Mouse (Mus musculus) intestine, postnatal 0 days (tissue): Measurements from ENCODE around the gene Gm16223. TPM values are rescaled to one million over a fixed set of nuclear protein-coding genes. Genes with fewer than 3 reads are reported as not detected.

Experiments
- ATAC-seq: fragments of 200-750 bp; cut with Nextera tagmentation; 2 replicates; pipeline ENCODE4 v1.8.0; 2017; ENCODE audit warnings: mild to moderate bottlenecking, moderate TSS enrichment, moderate library complexity
- H3K27ac ChIP-seq: fragments of 300-500 bp; sonication (generic); 2 replicates; pipeline ENCODE4 v1.5.1; 2014; ENCODE audit warnings: mild to moderate bottlenecking, low read depth, low read length, moderate library complexity
- H3K27me3 ChIP-seq: fragments of 300-500 bp; sonication (generic); replicated peaks from 2 replicates; pipeline ENCODE4 v1.6.1; 2014; ENCODE audit warnings: low read length, mixed read lengths; ENCODE audit not compliant: control insufficient read depth, insufficient read depth
- H3K36me3 ChIP-seq: fragments of 300-500 bp; sonication (generic); 2 replicates; pipeline ENCODE4 v1.6.1; 2014; ENCODE audit warnings: mild to moderate bottlenecking, moderate library complexity; ENCODE audit not compliant: control insufficient read depth, insufficient read depth
- H3K4me1 ChIP-seq: fragments of 300-500 bp; sonication (generic); replicated peaks from 2 replicates; pipeline ENCODE4 v1.6.1; 2014; ENCODE audit warnings: antibody characterized with exemption, low read length, mixed read lengths; ENCODE audit not compliant: control insufficient read depth, insufficient read depth
- H3K4me2 ChIP-seq: fragments of 300-500 bp; sonication (generic); replicated peaks from 2 replicates; pipeline ENCODE4 v1.6.1; 2014; ENCODE audit warnings: low read depth, mild to moderate bottlenecking, moderate library complexity
- H3K4me3 ChIP-seq: fragments of 300-500 bp; sonication (generic); 2 replicates; pipeline ENCODE4 v1.5.1; 2014; ENCODE audit warnings: low read depth, low read length
- H3K9ac ChIP-seq: fragments of 300-500 bp; sonication (generic); 2 replicates; pipeline ENCODE4 v1.6.1; 2014; ENCODE audit warnings: mild to moderate bottlenecking, low read depth, low read length
- H3K9me3 ChIP-seq: fragments of 300-500 bp; sonication (generic); 2 replicates; pipeline ENCODE4 v1.6.1; 2016; ENCODE audit warnings: mixed run types; ENCODE audit not compliant: control insufficient read depth
- CTCF ChIP-seq: sonication (generic); IDR thresholded peaks from 2 replicates; pipeline ENCODE4 v1.5.1; 2016; ENCODE audit warnings: low read depth, mild to moderate bottlenecking, control low read depth, antibody characterized with exemption, moderate library complexity
- WGBS: fragments of 180-500 bp; shearing (Covaris S2); extraction: QIAGEN DNeasy Blood & Tissue Kit; methylation state at CpG from one replicate; pipeline ENCODE4 v1.1.7; 2014; 5-methylcytosine and 5-hydroxymethylcytosine counted together
- polyA plus RNA-seq: library from polyadenylated mRNA; unstranded; fragments of >200 nt; fragmentation: Nextera tagmentation; extraction: Ambion mirVana; gene quantifications from 2 replicates; pipeline ENCODE4 v1.2.1, GENCODE M21; 2015

The Gm16223 gene
- polyA plus RNA-seq: not detected in 2 replicates

DNA sequence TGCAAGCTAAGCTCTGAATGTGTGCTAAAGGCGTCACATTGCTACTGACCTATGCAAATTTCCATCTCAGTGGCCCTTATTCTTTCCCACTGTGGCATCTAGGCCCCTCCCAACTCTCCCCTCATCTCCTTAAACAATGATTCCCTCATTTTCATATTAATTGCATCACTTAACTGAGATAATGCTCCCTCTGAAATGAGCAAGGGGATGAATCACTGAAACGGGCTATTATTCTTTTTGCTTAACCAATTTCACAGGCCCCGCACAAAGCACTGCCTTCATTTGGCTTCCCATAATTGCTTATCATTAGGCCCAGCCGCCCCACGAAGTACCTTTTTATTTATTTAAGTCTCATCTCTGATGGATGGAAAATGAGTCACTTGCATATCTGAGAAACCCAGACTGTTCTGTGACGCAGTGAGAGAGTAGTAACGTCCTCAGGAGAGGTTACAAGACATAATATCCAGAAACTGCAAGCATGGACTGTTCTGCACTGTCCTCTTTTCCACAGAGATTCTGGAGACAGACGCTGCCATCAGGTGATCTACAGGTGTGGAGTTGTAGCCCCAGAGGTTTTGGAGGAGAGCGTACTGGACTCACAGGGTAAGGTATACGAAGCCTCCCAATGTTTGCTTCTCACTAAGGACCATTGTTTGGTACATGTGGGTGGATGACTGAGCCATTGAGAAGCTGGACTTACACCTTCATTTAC is at the start of gene Gm16223:
Gene Gm16223, plus strand, starts transcription at position 485 of the 712 bp plus-strand sequence.
- H3K27me3 ChIP-seq: no peaks in the 10 kb centered on the region
- H3K36me3 ChIP-seq: no peaks in the 10 kb centered on the region
- H3K9ac ChIP-seq: no peak within 1 kb of the TSS
- no peak within 1 kb of the TSS for H3K4me2 ChIP-seq
- no peak within 1 kb of the TSS for H3K27ac ChIP-seq
- no peak within 1 kb of the TSS for H3K4me3 ChIP-seq
- no peaks in the 10 kb centered on the region for H3K4me1 ChIP-seq
- WGBS: 75% methylated on average over 10 of the region's 10 CpGs
- ATAC-seq: no peak
- no peak for TF ChIP-seq CTCF
- H3K9me3 ChIP-seq: no peaks in the 10 kb centered on the region

- no peaks in the 10 kb centered on the region for H3K9me3 ChIP-seq
- H3K36me3 ChIP-seq: no peaks in the 10 kb centered on the region
- no peak for ATAC-seq
- 81% methylated on average over 3 of the region's 3 CpGs for WGBS
- H3K27me3 ChIP-seq: no peaks in the 10 kb centered on the region
- no peaks in the 10 kb centered on the region for H3K4me1 ChIP-seq
- no peak for TF ChIP-seq CTCF
- no peak overlapping the region for H3K4me3 ChIP-seq
- H3K4me2 ChIP-seq: no peak overlapping the region
- H3K9ac ChIP-seq: no peak overlapping the region
- H3K27ac ChIP-seq: no peak overlapping the region
These were observed 45.7 kb upstream of the Gm16223 start for GRCm38 (mm10) chr5:42022029-42022428.

DNA sequence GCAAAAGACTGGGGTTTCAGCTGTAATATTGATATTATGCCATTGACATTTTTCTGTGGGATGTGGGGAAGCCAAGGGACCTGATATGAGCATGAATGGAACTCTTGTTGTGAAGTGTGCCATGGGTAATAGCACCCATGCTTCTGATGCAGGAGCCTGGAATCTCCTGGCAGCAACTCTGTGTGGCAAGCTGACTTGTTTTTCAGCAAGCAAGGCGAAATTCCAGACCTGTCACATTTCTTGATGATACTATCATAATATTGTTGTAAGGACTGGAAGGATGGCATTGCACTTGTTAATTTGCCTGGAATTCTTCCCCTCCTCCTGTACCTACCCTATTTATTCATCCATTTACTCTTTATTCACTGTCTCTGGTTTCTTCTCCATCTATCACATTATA is 44.2 kb upstream of the Gm16223 start:
- Histone ChIP-seq H3K27me3 (no peaks in the 10 kb centered on the region), H3K4me3 (no peak overlapping the region), H3K4me2 (no peak overlapping the region), H3K27ac (no peak overlapping the region), H3K36me3 (no peaks in the 10 kb centered on the region), H3K4me1 (no peaks in the 10 kb centered on the region), H3K9me3 (no peaks in the 10 kb centered on the region), H3K9ac (no peak overlapping the region)
- no peak for ATAC-seq
- 54% methylated on average over 1 of the region's 1 CpGs for WGBS
- TF ChIP-seq CTCF: no peak

- H3K4me3 ChIP-seq: no peak overlapping the region
- no peaks in the 10 kb centered on the region for H3K4me1 ChIP-seq
These were observed 31.2 kb upstream of the Gm16223 start for GRCm38 (mm10) chr5:42036388-42037082.

GRCm38 (mm10) chr5:42054636-42055035 is 13.1 kb upstream of the Gm16223 start:
- no peak for TF ChIP-seq CTCF
- H3K4me1 ChIP-seq: no peaks in the 10 kb centered on the region
- no peak for ATAC-seq
- 45% methylated on average over 4 of the region's 4 CpGs for WGBS
- no peak overlapping the region for H3K27ac ChIP-seq
- H3K4me2 ChIP-seq: no peak overlapping the region
- H3K4me3 ChIP-seq: no peak overlapping the region
- H3K36me3 ChIP-seq: no peaks in the 10 kb centered on the region
- H3K27me3 ChIP-seq: no peaks in the 10 kb centered on the region
- H3K9ac ChIP-seq: no peak overlapping the region
- H3K9me3 ChIP-seq: no peaks in the 10 kb centered on the region

More at GRCm38 (mm10) chr5:42036388-42037082, 31.2 kb upstream of the Gm16223 start:
- H3K27ac ChIP-seq: no peak overlapping the region
- no peaks in the 10 kb centered on the region for H3K9me3 ChIP-seq
- no peak overlapping the region for H3K9ac ChIP-seq
- no peak for TF ChIP-seq CTCF
- H3K27me3 ChIP-seq: no peaks in the 10 kb centered on the region
- 64% methylated on average over 15 of the region's 15 CpGs for WGBS
- no peak overlapping the region for H3K4me2 ChIP-seq
- ATAC-seq: no peak
- H3K36me3 ChIP-seq: no peaks in the 10 kb centered on the region

DNA sequence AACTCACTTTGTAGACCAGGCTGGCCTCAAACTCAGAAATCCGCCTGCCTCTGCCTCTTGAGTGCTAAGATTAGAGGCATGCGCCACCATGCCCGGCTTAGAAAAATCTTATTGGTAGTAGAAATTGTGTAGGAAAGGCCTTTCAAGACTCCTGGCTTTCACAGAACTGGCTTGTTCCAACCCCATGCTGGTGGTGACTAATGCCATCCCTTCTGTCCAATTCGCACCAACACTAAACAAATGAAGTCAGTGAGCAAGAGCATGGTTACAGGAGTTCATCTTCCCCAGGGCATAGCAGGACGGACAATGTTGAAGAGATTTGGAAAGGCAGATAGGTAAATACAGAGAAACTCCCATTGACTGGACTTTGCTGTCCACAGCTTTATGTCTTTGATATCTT is 12.6 kb upstream of the Gm16223 start:
- H3K4me1 ChIP-seq: no peaks in the 10 kb centered on the region
- no peaks in the 10 kb centered on the region for H3K36me3 ChIP-seq
- H3K4me2 ChIP-seq: no peak overlapping the region
- H3K4me3 ChIP-seq: no peak overlapping the region
- 90% methylated on average over 5 of the region's 5 CpGs for WGBS
- no peaks in the 10 kb centered on the region for H3K27me3 ChIP-seq
- no peak overlapping the region for H3K9ac ChIP-seq
- no peak overlapping the region for H3K27ac ChIP-seq
- no peaks in the 10 kb centered on the region for H3K9me3 ChIP-seq
- ATAC-seq: no peak
- no peak for TF ChIP-seq CTCF
